Mouse (Mus musculus) layer of hippocampus, adult 2 months (tissue): Measurements from ENCODE around the gene Apobec3. TPM values are rescaled to one million over a fixed set of nuclear protein-coding genes. Genes with fewer than 3 reads are reported as not detected.
"Not testable (repeated sequence)": the region's sequence is repeated elsewhere in the genome, so short reads cannot be mapped to it uniquely, and the experiment has no call there.

Experiments used
- DNase-seq, 2 experiments: peaks; one replicate each; pipeline ENCODE4 v3.0.0; 2022; ENCODE audit warnings: low spot score in 2 of 2
- H3K27ac ChIP-seq: fragments of 200-600 bp; 2 replicates; pipeline ENCODE4 v1.8.1; 2022
- H3K4me3 ChIP-seq: fragments of 200-600 bp; 2 replicates; pipeline ENCODE4 v1.8.1; 2022; ENCODE audit warnings: mild to moderate bottlenecking
- CTCF ChIP-seq: fragments of 200-600 bp; conservative IDR thresholded peaks from 2 replicates; pipeline ENCODE4 v1.8.1; 2022; ENCODE audit warnings: antibody characterized with exemption, mild to moderate bottlenecking, moderate library complexity
- total RNA-seq, 2 experiments: library from RNA; stranded (reverse); gene quantifications; 2 replicates each; pipeline ENCODE4 v1.2.3; 2021

Gene Apobec3
- total RNA-seq, 2 experiments from 2014 or later, result 5.5 to 5.8 TPM

- no peak overlapping the region for H3K4me3 ChIP-seq
- no peak for DNase-seq
- no peak for TF ChIP-seq CTCF
- no peak overlapping the region for H3K27ac ChIP-seq
These were observed 44.4 kb downstream of the Apobec3 start for GRCm38 (mm10) chr15:79935654-79936373.

- H3K4me3 ChIP-seq, result no peak overlapping the region
- DNase-seq, result no peak
- no peak for TF ChIP-seq CTCF
- no peak overlapping the region for H3K27ac ChIP-seq
These were observed 44.9 kb downstream of the Apobec3 start for GRCm38 (mm10) chr15:79936374-79936751.

GRCm38 (mm10) chr15:79939020-79939419, 47.6 kb downstream of the Apobec3 start:
- H3K4me3 ChIP-seq, result no peak overlapping the region
- no peak for DNase-seq
- no peak overlapping the region for H3K27ac ChIP-seq
- no peak for TF ChIP-seq CTCF

- DNase-seq, H3K4me3 ChIP-seq, H3K27ac ChIP-seq: not testable (repeated sequence)
These were observed 48.0 kb downstream of the Apobec3 start for GRCm38 (mm10) chr15:79939501-79939900.

- H3K27ac ChIP-seq, result no peak overlapping the region
- TF ChIP-seq CTCF, result no peak
- no peak overlapping the region for H3K4me3 ChIP-seq
- no peak for DNase-seq
These were observed 48.5 kb downstream of the Apobec3 start for GRCm38 (mm10) chr15:79939913-79940312.

- peak in 1 of 2 experiments; percentile 44 for DNase-seq
- no peak overlapping the region for H3K4me3 ChIP-seq
- no peak overlapping the region for H3K27ac ChIP-seq
- peak; percentile 90 for TF ChIP-seq CTCF
These were observed 49.5 kb downstream of the Apobec3 start for GRCm38 (mm10) chr15:79940932-79941331.

GRCm38 (mm10) chr15:79942541-79942940, 51.1 kb downstream of the Apobec3 start:
- no peak for DNase-seq
- no peak for TF ChIP-seq CTCF
- no peak overlapping the region for H3K27ac ChIP-seq
- H3K4me3 ChIP-seq, result no peak overlapping the region

GRCm38 (mm10) chr15:79943584-79943983, 52.1 kb downstream of the Apobec3 start:
- TF ChIP-seq CTCF, result no peak
- H3K4me3 ChIP-seq, result no peak overlapping the region
- H3K27ac ChIP-seq, result no peak overlapping the region
- DNase-seq, result no peak

- H3K27ac ChIP-seq, result no peak overlapping the region
- no peak overlapping the region for H3K4me3 ChIP-seq
- DNase-seq, result no peak
- TF ChIP-seq CTCF, result no peak
These were observed 53.5 kb downstream of the Apobec3 start for GRCm38 (mm10) chr15:79944948-79945347.

- Histone ChIP-seq H3K27ac (no peak overlapping the region), H3K4me3 (no peak overlapping the region)
- peak; percentile 85 to 94 for DNase-seq
- TF ChIP-seq CTCF, result peak; percentile 96
These were observed 54.6 kb downstream of the Apobec3 start for GRCm38 (mm10) chr15:79946022-79946421.

- Histone ChIP-seq H3K27ac (no peak overlapping the region), H3K4me3 (no peak overlapping the region)
- peak; percentile 68 for TF ChIP-seq CTCF
- no peak for DNase-seq
These were observed 55.3 kb downstream of the Apobec3 start for GRCm38 (mm10) chr15:79946790-79947189.

GRCm38 (mm10) chr15:79947681-79948080, 56.2 kb downstream of the Apobec3 start:
- DNase-seq, result no peak
- Histone ChIP-seq H3K27ac (no peak overlapping the region), H3K4me3 (no peak overlapping the region)
- no peak; the same call in 1 of the 2 replicates for TF ChIP-seq CTCF

GRCm38 (mm10) chr15:79950250-79951025, 59.0 kb downstream of the Apobec3 start:
- peak overlapping the region; percentile 81 for H3K27ac ChIP-seq
- no peak for DNase-seq
- peak; percentile 82 for TF ChIP-seq CTCF
- peak overlapping the region; percentile 47 for H3K4me3 ChIP-seq

GRCm38 (mm10) chr15:79951226-79951625, 59.8 kb downstream of the Apobec3 start:
- Histone ChIP-seq H3K4me3 (no peak overlapping the region), H3K27ac (peak overlapping the region; percentile 81; the same call in 1 of the 2 replicates)
- no peak for DNase-seq
- no peak for TF ChIP-seq CTCF
